Mouse (Mus musculus): ENCODE data around the gene Emc9. TPM values are rescaled to one million over a fixed set of nuclear protein-coding genes. Genes with fewer than 3 reads are reported as not detected.

The Emc9 gene
- polyA plus RNA-seq, 1 experiment from 2014 or later: 12.6 TPM

GRCm38 (mm10) chr14:55585566-55585960 lies 461 bp upstream of the Emc9 start:
- ATAC-seq (ENCODE audit: low read depth) (no peak), DNase-seq (ENCODE audit: low spot score) (no peak)
- no peak overlapping the region for H3K27ac ChIP-seq (replicated peaks; ENCODE audit: low read depth, low read length)
- H3K36me3 ChIP-seq (ENCODE audit: control insufficient read depth, insufficient read depth, low read length): peaks cover 38% of the 10 kb centered on the region
- no peaks in the 10 kb centered on the region for H3K27me3 ChIP-seq (replicated peaks; ENCODE audit: control insufficient read depth, insufficient read depth, low read length)
- H3K4me3 ChIP-seq (ENCODE audit: low read depth, low read length): peak overlapping the region; percentile 52; the same call in 1 of the 2 replicates
- H3K4me2 ChIP-seq (ENCODE audit: low read depth, low read length): peak overlapping the region; percentile 89; the same call in 1 of the 2 replicates
- 51% methylated on average over 6 of the region's 6 CpGs for whole genome bisulfite sequencing
- no peaks in the 10 kb centered on the region for H3K9me3 ChIP-seq (ENCODE audit: control insufficient read depth, low read length)
- H3K9ac ChIP-seq (ENCODE audit: low read depth, low read length): no peak overlapping the region
- peaks cover 6% of the 10 kb centered on the region for H3K4me1 ChIP-seq (ENCODE audit: control insufficient read depth, insufficient read depth, low read length)

DNA sequence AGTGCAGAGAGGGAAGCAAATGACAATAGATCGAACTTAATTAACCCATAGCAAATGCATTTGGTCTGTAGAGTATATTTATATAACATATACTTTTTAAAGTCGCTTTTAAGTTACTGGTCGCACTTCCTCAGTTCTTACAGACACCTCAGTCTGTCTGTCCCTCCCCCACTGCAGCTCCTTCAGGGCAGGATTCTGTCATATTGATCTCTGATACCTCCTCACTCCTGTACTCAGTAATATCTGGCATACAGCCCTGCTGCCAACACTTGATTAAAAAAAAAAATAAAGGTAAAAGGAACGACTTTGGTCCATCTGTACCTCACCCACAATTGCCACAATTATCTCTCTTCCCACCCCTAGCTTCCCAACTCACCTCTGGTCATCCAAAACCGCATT lies 800 bp downstream of the Emc9 start:
- peaks cover 43% of the 10 kb centered on the region for H3K36me3 ChIP-seq (ENCODE audit: control insufficient read depth, insufficient read depth, low read length)
- WGBS: 36% methylated on average over 5 of the region's 5 CpGs

GRCm38 (mm10) chr14:55581981-55582681 lies 3.0 kb downstream of the Emc9 start:
- no peak for ATAC-seq (ENCODE audit: low read depth)
- no peak overlapping the region for H3K9ac ChIP-seq (ENCODE audit: low read depth, low read length)
- 72% methylated on average over 9 of the region's 9 CpGs for whole genome bisulfite sequencing
- H3K4me3 ChIP-seq (ENCODE audit: low read depth, low read length): no peak overlapping the region
- H3K9me3 ChIP-seq (ENCODE audit: control insufficient read depth, low read length): no peaks in the 10 kb centered on the region
- DNase-seq (ENCODE audit: low spot score): no peak
- H3K27ac ChIP-seq (replicated peaks; ENCODE audit: low read depth, low read length): no peak overlapping the region
- 0 out of 2 replicates have a peak, but pooled peaks cover 3% of the 10 kb centered on the region for H3K4me1 ChIP-seq (ENCODE audit: control insufficient read depth, insufficient read depth, low read length)
- no peak overlapping the region for H3K4me2 ChIP-seq (ENCODE audit: low read depth, low read length)
- peaks cover 25% of the 10 kb centered on the region for H3K36me3 ChIP-seq (ENCODE audit: control insufficient read depth, insufficient read depth, low read length)
- no peaks in the 10 kb centered on the region for H3K27me3 ChIP-seq (replicated peaks; ENCODE audit: control insufficient read depth, insufficient read depth, low read length)

More for the DNA sequence above, 800 bp downstream of the Emc9 start:
- Histone ChIP-seq H3K27ac (replicated peaks; ENCODE audit: low read depth, low read length) (no peak overlapping the region), H3K4me2 (ENCODE audit: low read depth, low read length) (peak overlapping the region; percentile 89), H3K4me3 (ENCODE audit: low read depth, low read length) (peak overlapping the region; percentile 52), H3K9ac (ENCODE audit: low read depth, low read length) (no peak overlapping the region), H3K27me3 (replicated peaks; ENCODE audit: control insufficient read depth, insufficient read depth, low read length) (no peaks in the 10 kb centered on the region), H3K4me1 (ENCODE audit: control insufficient read depth, insufficient read depth, low read length) (no peaks in the 10 kb centered on the region), H3K9me3 (ENCODE audit: control insufficient read depth, low read length) (no peaks in the 10 kb centered on the region)
- ATAC-seq (ENCODE audit: low read depth) (no peak), DNase-seq (ENCODE audit: low spot score) (no peak)

DNA sequence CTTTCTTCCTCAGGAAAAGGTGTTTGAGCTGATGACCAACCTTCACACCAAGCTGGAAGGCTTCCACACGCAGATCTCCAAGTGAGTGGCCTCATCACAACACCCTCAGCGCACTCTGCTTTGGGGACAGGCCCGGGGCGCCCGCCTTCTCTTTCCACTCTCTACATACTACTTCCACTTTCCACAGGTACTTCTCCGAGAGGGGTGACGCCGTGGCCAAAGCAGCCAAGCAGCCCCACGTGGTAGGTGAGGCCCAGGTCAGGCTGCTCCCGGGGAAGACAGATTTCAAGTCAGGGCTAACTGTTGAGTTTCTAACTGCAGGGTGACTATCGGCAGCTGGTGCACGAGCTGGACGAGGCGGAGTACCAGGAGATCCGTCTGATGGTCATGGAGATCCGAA lies 4.4 kb downstream of the Emc9 start:
- no peak for DNase-seq (ENCODE audit: low spot score)
- H3K4me3 ChIP-seq (ENCODE audit: low read depth, low read length): no peak overlapping the region
- no peak overlapping the region for H3K9ac ChIP-seq (ENCODE audit: low read depth, low read length)
- WGBS: 95% methylated on average over 16 of the region's 16 CpGs
- H3K27ac ChIP-seq (replicated peaks; ENCODE audit: low read depth, low read length): no peak overlapping the region
- no peak overlapping the region for H3K4me2 ChIP-seq (ENCODE audit: low read depth, low read length)
- 0 out of 2 replicates have a peak, but pooled peaks cover 3% of the 10 kb centered on the region for H3K4me1 ChIP-seq (ENCODE audit: control insufficient read depth, insufficient read depth, low read length)
- no peaks in the 10 kb centered on the region for H3K9me3 ChIP-seq (ENCODE audit: control insufficient read depth, low read length)
- peaks cover 21% of the 10 kb centered on the region for H3K36me3 ChIP-seq (ENCODE audit: control insufficient read depth, insufficient read depth, low read length)
- no peaks in the 10 kb centered on the region for H3K27me3 ChIP-seq (replicated peaks; ENCODE audit: control insufficient read depth, insufficient read depth, low read length)
- no peak for ATAC-seq (ENCODE audit: low read depth)

GRCm38 (mm10) chr14:55579511-55580496 lies 5.3 kb downstream of the Emc9 start:
- peaks cover 21% of the 10 kb centered on the region for H3K36me3 ChIP-seq (ENCODE audit: control insufficient read depth, insufficient read depth, low read length)
- no peak overlapping the region for H3K27ac ChIP-seq (replicated peaks; ENCODE audit: low read depth, low read length)
- H3K9ac ChIP-seq (ENCODE audit: low read depth, low read length): no peak overlapping the region
- H3K4me2 ChIP-seq (ENCODE audit: low read depth, low read length): no peak overlapping the region
- ATAC-seq (ENCODE audit: low read depth) (no peak), DNase-seq (ENCODE audit: low spot score) (no peak)
- no peaks in the 10 kb centered on the region for H3K9me3 ChIP-seq (ENCODE audit: control insufficient read depth, low read length)
- no peak overlapping the region for H3K4me3 ChIP-seq (ENCODE audit: low read depth, low read length)
- H3K4me1 ChIP-seq (ENCODE audit: control insufficient read depth, insufficient read depth, low read length): 0 out of 2 replicates have a peak, but pooled peaks cover 3% of the 10 kb centered on the region
- WGBS: 85% methylated on average over 22 of the region's 23 CpGs
- H3K27me3 ChIP-seq (replicated peaks; ENCODE audit: control insufficient read depth, insufficient read depth, low read length): no peaks in the 10 kb centered on the region

DNA sequence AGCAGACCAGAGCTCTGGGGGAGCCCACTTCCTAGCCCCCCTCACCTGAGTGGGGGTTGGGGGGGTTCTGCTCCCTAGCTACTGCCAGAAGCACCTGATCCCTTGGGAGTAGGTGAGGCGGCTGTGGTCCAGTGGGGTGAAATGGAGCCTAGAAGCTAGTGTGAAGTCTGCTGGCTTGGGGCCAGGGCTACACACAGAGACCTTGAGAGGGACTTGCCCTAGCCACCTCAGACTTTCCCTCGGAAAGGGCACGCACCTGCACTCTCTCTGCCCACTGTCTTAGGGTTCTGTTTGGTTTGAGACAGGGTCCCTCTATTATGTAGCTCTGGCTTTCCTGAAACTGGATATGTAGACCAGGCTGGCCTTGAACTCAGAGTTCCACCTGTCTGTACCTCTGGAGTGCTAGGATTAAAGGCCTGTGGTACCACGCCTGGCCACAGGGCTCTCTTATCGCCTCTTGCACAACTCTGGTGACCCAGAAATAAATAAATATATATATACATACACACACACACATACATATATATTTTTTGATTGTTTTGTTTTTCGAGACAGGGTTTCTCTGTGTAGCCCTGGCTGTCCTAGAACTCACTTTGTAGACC lies 6.3 kb downstream of the Emc9 start:
- H3K9ac ChIP-seq (ENCODE audit: low read depth, low read length): peak overlapping the region; percentile 92
- H3K36me3 ChIP-seq (ENCODE audit: control insufficient read depth, insufficient read depth, low read length): peaks cover 21% of the 10 kb centered on the region
- H3K4me2 ChIP-seq (ENCODE audit: low read depth, low read length): peak overlapping the region; percentile 96
- WGBS: 39% methylated on average over 5 of the region's 6 CpGs
- ATAC-seq (ENCODE audit: low read depth): peak; percentile 19
- H3K4me1 ChIP-seq (ENCODE audit: control insufficient read depth, insufficient read depth, low read length): 0 out of 2 replicates have a peak, but pooled peaks cover 3% of the 10 kb centered on the region
- H3K27me3 ChIP-seq (replicated peaks; ENCODE audit: control insufficient read depth, insufficient read depth, low read length): no peaks in the 10 kb centered on the region
- peak; percentile 65 for DNase-seq (ENCODE audit: low spot score)
- peak overlapping the region; percentile 81 for H3K4me3 ChIP-seq (ENCODE audit: low read depth, low read length)
- H3K27ac ChIP-seq (replicated peaks; ENCODE audit: low read depth, low read length): peak overlapping the region; percentile 66
- no peaks in the 10 kb centered on the region for H3K9me3 ChIP-seq (ENCODE audit: control insufficient read depth, low read length)

DNA sequence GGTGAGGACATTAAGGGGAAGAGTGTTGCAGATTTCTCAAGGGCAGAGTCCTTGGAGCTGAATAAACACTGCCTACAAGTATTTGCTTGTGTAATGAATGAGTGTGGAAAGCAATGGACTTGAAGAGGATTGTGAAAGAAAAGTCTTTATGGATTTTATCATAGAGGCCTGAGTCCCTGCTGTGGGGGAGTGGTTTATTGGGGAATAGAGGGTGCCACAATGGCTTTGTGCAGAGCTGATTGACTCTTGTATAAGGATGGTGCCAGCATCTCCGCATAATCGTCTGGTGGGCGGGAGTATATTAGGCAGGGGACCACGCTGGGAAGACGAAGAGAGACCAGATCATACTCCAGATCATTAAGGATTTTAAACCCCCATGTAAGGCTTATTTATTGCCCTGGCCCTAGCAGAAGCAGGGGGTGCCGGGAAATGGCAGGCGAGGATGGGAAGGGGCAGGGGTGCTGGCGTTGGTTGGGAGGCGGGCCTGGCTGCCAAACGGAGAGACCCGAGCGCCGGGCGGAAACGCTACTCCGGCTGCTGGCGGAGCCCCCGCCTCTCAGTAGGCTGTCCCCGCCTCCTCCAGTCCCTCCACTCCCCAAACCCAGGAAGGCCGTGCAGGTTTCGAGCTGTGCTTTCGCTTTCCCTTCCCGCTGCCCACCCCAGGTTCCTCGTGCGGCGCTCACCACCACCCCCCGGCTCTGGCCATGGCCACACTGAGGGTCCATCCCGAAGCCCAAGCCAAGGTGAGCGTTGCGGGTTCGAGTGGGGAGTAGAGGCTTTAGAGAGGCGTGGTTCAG lies 7.0 kb downstream of the Emc9 start, which contains the start of gene Psme1:
Gene Psme1, plus strand, starts transcription at position 253 of the 797 bp plus-strand sequence.
- H3K36me3 ChIP-seq (ENCODE audit: control insufficient read depth, insufficient read depth, low read length): peaks cover 21% of the 10 kb centered on the region
- ATAC-seq (ENCODE audit: low read depth) (peak; percentile 95), DNase-seq (ENCODE audit: low spot score) (peak; percentile 93)
- 0 out of 2 replicates have a peak, but pooled peaks cover 3% of the 10 kb centered on the region for H3K4me1 ChIP-seq (ENCODE audit: control insufficient read depth, insufficient read depth, low read length)
- H3K4me3 ChIP-seq (ENCODE audit: low read depth, low read length): peak within 1 kb of the TSS; percentile 81
- H3K9ac ChIP-seq (ENCODE audit: low read depth, low read length): peak within 1 kb of the TSS; percentile 92
- H3K27me3 ChIP-seq (replicated peaks; ENCODE audit: control insufficient read depth, insufficient read depth, low read length): no peaks in the 10 kb centered on the region
- H3K27ac ChIP-seq (replicated peaks; ENCODE audit: low read depth, low read length): peak within 1 kb of the TSS; percentile 66
- no peaks in the 10 kb centered on the region for H3K9me3 ChIP-seq (ENCODE audit: control insufficient read depth, low read length)
- WGBS: 0% methylated on average over 15 of the region's 32 CpGs
- H3K4me2 ChIP-seq (ENCODE audit: low read depth, low read length): peak within 1 kb of the TSS; percentile 96

Measured in embryonic facial prominence, embryonic 14.5 days (tissue).